Mouse (Mus musculus) right cerebral cortex, postnatal 10 days (tissue): ENCODE results near the gene Immt.

Source experiments
- DNase-seq, 2 experiments: peaks; one replicate each; pipeline ENCODE4 v3.0.0; 2021; ENCODE audit warnings: low spot score in 2 of 2

Gene Immt

DNA sequence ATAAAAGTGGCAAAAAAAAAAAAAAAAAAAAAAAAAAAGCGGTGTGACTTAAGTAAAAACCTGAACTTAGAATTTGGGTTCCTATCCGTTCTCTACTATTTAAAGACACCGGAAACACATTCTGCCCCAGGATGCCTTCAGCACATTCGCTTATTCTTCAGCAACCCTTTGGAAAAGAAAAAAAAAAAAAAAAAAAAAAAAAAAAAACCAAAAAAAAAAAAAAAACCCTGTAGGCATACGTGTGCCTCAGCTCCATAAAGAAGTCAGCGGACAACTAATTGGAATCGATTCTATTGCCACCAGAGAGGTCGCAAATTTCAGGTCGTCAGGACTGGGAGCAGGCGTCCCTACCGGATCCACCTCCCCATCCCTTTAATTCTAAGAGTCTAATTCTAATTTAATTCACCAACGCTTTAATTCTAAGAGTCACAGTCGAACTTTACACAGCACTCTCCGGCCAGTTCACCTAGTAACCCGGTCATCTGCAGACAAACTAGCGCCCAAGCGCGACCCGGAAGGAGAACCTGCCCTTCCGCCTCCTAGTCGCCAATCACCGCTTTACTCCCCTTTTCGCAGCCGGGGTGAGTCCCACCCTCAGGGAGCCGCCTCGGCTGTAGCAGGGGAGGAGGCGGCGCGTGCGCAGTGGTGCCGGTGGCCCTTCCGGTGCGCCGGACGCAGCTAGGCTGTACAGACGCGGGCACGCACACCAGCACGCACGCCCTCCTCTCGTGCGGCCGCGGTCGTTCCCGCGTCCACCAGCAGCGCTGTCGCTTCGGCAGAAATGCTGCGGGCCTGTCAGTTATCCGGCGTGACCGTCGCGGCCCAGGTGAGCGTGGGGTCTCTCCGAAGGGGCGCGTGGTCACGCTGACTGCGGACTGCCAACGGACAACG is at the start of gene Immt:
Gene Immt (plus strand): TSS at position 642 of the 891 bp plus-strand sequence.
- peak; percentile 98 for DNase-seq

DNA sequence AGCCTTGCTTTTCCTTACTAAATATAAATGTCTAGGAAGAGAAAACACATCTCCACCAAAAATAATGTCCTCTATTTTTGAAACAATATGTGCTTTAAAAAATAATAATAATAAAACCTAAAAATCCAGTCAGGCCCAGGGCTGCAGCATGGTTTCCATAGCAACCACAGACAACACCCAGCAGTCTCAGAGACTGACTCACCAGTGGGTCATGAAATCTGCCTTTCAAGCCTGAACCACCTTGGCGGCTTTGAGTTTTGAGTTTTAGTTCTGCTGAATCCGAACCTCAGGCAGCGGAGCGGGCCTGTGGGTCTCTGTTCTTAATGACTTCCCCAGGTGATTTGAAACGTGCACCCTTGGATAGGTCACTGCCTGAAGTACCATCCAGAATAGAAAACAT is 48.0 kb upstream of the Immt start:
- no peak for DNase-seq

DNA sequence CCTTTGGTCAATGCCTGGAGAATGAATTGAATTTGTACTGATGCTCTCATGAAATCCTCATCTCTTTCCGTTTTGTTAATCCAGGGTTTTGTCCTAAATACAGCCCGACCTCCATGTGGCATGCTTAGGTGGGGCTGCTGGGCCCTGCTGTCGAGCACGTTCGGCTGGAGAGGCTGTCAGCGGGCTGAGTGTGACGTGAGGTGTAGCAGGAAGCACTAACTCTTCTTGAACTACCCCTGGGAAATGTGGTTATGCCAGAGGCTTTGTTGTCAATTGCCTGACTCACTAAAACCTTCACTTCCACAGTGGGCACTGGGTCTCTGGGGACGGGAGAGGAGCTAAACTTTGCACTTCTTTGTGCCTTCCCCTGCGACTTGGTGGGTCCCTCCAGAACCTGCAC is 42.8 kb upstream of the Immt start:
- DNase-seq: no peak

DNA sequence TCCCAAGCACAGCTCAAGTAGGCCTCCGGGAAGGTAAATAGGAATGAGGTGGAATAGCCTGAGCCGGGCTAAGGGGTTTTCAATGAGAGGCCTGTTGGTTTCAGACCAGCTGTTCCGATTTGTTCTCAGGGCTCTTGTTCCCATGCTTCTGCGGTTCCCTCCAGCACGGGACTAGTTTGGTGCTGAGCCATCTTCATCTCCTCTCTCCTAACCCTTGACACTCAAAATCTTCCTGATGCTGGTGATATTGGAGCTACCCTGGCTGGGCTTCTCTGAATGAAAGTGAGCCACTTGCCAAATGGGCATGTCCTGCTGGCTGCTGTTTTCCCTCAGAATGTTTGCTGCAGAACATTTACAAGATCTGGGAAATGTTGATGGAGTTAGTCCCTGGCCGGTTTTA is 39.4 kb upstream of the Immt start:
- no peak for DNase-seq

DNA sequence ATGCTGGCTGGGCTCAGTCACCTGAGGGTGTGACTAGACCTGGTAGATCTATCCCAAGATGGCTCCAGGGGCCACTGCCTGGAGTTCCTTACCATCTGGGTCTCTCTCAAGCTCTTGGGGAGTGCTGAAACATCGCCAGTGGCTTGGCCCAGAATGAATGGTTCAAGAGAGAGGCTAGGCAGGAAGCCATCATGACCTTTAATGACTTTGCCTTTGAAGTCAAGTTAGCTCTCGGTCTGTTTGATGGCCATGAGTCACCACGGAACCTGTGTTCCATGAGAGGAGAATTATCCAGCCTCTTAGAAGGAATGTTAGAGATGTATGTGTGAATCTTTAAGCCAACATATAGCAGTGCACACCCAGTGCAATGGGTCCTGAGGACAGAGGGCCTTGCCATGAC is 31.7 kb upstream of the Immt start:
- no peak for DNase-seq

DNA sequence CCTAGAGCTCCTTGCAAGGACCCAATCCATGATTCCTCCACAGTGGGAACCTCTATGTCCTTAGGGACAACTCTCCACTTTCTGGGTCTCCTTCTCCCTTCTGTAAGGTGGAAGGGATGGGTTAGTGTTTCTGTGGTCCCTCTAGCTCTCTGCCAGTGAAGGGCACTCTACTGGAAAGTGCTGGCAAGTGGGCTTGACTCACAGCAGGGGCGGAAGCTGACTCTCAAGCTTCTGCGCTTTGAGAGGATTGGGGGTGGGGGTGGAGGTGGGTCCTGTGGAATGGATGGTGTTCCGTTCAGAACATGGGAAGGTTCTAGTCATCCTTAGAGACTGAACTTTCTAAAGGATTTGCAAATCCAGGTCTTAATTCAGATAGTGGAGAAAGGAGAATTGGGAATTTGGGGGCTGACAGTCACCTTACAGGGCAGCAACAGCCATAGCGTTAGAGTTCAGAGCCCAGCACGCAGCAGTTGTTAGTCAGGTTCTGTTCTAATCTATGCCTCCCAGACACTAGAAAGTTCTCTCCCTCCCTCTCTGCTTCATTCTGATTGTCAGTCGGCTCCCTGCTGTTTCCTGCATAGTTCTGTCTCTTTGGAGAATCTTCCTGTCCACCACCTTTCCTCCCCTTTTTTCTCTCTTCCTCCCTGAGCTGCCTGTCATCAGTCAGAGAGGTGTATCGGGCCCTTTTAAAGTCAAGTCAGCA is 30.0 kb upstream of the Immt start:
- no peak for DNase-seq

DNA sequence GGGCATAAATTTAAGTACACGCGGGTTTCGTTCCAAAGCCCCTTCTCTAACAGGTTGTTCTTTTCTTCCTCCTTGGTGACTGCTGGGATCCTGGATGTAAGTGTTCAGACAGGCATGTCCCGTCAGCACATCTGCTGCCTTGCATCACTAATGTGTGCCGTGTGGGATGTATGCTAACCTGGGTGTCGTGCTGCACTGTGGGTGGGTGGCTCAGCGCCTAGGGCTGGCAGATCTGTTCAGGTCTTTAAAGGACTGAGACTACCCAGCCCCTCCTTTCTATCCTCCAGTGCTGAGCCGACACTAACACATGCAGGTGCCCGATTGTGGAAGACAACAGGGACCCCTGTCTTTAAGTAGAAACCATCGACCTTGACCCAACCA is 29.4 kb upstream of the Immt start:
- DNase-seq: peak; percentile 56 to 70

DNA sequence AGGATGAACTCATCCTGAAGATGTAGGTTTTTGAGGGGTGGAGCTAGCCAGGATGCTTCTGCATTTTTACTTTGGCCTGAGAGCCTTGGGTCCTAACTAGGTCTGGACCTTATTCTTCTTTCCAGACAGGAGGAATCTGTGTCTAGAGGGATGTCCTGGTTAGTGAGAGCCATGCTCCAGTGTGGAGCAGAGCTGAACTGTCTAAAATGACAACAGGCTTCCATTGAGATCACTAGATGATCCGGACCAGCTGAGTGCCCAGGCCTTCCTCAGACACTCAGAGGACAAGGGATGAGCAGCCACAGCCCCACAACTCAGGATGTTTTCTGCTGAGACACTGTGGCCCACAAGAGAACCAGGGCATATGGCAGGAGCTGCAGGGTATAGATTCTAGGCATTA is 27.5 kb upstream of the Immt start:
- DNase-seq: no peak

DNA sequence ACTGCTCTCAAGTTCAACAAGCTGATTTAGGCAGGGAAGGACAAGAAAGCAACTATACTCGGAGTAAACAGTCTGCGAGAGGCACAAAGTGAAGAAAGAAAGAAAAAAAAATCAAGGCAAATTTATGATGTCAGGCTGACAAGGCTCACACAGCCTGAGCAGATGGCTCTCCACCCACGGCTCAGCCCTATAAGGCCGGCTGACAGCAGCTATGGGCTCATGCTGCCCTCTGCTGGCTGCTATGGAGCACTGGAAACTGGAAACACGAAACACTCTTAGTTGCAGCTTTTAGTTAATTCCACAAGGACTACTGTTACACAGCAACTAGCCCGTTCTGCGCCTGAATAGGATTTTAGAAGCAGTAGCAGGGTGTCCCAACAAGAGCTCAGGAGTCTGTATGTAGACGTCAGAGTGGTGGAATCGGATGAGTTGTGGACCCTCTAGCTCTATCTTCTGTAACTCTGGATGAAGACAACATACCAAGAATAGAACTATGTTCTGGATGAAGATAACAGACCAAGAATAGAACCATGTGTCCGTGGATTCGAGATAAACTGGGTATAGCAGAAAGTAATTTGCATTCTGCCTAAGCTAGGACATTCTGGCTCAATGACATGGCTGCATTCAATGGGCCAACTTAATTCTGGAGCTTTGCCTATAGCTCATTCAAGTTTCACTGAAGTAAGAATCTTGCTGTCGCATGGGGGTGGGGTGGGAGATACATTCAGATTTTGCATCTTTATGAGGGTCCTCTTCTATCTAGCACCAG is 26.9 kb upstream of the Immt start:
- DNase-seq: peak; percentile 85 to 92

DNA sequence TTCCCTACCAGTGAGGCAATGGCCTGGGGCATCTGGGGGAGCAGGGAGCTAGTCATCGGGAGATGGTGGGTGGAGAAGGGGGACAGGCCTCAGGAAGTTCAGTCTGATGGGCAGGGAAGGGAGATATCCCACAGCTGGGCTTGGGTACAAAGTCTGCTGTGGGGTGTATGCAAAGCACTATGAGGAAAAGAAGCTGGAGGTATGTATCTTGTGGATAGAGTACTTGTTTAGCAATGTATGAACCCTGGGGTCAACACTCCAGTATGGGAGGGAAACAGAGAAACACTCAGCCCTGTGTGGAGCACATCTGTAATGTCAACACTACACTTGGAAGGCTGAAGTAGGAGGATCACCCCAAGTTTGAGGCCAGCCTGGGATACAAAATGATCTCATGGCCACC is 24.4 kb upstream of the Immt start:
- DNase-seq: no peak

DNA sequence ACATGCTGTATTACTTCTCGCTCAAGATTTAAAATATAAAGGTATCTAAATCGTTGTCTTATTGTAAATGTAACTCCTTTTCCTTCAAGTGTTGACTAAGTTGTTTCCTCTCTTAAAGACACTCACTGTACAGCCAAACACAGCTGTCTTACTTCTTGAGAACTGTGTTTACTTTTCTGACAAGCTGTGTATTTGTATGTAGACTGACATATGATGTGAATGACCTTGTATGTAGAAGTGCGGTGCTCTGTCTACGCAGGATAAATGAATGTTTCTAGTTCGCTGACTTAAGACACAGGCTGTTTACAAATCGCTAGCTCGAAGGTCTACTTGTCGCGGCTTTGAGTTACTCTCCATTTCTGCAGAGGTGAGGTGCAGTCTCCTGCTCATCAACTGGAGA is 21.2 kb upstream of the Immt start:
- DNase-seq: no peak

DNA sequence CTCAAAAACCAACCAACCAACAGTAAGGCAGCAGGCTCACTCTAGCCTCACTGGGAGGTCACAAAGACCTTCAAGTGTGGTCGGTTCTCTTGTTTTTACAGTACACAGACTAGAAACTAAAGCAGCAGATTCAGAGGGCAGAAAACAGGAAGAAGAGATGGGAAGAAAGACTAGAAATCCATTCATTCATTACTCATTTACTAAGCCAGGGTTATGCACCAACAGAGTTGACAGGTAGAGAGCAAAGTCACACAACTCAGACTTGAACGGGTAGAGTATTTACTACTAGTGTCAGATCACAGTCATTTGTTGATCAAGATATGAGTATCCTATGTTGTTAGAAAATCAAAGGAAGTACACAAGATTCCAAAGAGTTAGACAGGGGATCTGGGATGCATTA is 18.3 kb upstream of the Immt start:
- no peak for DNase-seq

DNA sequence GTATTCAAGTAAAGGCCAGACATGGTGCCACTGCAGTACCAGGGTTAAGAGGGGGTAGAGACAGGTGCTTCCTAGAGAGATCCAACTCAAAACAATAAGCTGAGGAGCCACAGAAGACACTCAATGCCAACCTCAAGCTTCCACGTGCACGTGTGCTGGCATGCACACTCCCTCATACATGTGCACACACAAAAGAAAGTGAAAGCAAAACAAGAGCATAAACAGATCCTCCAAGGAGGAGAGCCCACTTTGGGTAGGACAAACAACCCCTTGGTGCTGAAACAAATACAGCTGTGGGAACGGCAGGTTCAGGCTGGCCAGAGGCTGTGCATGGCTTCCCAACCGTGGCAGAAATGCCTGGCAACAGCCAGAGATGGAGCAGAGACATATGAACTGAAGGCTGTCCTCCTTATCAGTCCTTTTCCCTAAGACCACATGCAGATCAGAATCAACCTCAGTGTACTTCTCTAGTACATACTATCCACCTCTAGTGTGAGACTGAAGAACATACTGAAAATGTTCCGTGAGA is 11.3 kb upstream of the Immt start:
- DNase-seq: no peak

DNA sequence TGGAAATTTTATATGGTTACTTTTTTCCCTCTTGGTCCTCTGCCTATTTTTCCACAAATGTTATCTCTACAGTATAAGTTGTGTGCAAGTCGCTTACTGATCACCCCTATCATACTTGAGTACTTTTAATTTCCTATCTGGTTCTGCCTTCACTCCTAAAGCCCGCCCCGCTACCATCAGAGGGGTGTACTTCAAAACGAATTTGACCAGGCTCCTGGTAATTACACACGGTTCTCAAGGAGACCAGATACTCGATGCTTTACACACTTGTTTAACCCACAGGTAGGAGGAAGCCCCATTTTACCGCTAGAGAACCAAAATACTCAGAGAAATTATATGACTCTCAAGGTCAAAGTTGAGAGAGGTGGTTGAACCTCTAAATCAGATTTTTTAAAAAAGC is 8.0 kb upstream of the Immt start:
- no peak for DNase-seq

DNA sequence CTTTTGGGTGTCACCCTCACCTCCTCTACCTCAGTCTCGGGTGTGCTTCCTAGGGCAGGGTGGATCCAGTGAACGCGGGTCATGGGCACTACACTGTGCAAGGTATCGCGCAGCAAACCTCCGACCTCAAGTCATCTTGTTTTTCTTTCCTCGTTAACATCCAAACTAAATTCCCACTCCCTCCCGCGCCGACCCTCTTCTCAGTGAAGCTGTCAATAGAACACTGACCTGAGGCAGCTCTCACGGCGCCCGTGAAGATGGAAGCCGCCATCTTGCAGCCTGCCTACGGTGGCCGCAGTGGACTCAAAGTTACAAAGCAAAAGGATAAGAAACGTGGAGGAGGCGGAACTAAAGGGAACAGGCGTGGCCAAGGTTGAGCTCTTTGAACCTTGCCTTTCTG is 7.6 kb upstream of the Immt start:
- DNase-seq: peak; percentile 93 to 95

DNA sequence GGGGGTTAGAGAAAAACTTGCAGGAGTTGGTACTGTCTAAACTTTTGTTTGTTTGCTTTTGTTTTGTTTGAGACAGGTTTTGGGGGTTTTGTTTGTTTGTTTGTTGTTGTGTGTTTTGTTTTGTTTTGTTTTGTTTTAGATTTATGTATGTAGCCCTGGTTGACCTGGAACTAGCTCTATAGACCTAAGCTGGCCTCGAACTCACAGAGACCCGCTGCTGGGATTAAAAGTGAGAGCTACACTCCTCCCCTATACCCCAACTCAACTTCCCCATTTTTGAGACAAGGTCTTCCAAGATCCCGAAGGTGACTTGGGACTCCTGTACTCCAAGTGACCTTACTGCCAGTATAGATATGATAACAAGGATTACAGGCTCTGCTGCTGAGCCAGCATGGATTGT is 7.2 kb upstream of the Immt start:
- no peak for DNase-seq

DNA sequence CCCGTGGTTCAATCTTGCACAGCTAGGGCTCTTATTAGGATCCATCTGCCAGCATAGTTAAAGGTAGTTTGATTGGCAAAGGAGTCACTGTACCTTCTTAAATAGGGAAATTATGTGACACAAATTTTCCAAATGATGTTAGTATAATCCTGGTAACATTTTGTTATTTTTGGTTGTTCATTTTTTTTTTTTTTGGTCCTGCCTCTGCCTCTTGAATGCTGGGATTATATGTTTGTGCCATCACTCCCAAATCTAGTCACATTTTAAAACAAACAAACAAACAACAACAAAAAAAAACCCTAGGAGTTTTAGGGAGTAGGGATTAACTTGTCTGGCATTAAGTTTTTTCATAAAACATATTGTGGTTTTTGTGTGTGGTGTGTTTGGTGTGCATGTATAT is 4.3 kb upstream of the Immt start, which contains the start of gene Mrpl35:
Gene Mrpl35 (minus strand): TSS at position 101 of the 400 bp plus-strand sequence.
- no peak for DNase-seq

DNA sequence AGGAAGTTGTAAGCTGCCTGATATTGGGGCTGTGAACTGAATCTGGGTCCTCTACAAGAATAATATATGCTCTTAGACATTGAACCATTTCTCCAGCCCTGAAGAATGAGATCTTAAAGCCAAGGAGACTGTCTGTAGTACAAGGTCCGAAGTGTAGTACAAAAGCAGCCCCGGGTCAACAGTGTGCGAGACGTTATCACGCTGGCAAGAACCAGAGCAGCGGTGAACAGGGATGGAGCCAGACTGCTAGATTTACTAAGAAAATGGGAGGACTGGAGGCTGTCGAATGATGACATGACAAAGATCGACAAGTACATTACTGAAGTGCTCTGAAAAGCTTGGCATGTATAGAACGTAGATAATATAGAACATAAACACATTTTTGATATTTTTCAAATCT is 1.4 kb upstream of the Immt start:
- no peak for DNase-seq

DNA sequence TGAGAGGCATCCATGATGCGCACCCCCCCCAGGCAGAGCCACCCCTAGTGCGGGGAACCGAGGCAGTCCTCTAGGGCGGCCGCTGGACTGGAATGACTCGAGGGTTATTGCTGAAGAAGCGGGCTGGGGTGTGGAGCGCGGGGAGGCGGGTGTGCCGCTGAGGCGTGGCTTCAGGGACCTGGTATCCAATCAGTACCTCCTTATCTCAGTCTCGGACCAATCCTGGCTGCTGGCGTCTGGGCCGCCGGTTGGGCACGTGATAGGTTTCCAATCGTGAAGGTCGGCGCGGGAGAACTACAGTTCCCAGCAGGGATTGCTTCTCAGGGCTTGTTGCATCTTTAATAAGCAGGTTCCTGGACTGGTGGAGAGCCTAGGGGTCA is 440 bp downstream of the Immt start:
- DNase-seq: peak; percentile 98 to 99

DNA sequence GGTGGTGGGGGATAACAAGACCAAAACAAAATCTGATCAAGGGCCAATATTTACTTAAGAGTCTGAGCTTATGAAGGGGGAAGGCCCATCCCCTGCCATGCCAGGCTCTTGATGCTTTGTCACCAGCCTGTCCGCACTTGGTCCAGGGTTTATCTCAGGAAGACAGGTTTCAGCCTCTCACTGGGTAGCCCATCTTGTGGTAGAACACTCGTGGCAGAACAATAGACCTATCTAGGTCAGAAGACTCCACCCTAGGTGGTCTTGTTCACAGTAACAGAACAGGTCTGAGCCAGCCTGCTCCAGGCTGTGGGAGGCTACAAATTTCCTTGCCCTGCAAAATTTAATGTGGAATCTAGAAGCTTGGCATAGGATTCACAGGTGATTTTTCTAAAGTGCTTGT is 5.7 kb downstream of the Immt start:
- no peak for DNase-seq

DNA sequence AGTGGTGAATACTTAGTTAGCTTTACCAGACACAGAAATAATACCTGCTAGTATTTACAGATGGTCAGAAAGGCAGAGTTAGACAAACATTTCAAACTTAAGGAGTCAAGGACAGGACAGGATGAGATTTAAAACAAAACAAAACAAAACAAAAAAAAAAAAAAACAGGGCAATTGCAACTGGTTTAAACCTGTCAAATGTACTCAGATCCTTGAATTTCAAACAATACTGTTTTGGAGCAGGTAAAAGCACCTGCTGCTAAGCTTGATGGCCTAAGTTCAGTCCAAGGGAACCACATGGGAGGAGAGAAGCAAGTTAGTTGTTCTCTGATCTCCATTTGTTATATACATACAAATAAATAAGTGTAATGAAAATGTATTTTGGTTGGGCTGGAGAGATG is 8.7 kb downstream of the Immt start:
- no peak for DNase-seq

DNA sequence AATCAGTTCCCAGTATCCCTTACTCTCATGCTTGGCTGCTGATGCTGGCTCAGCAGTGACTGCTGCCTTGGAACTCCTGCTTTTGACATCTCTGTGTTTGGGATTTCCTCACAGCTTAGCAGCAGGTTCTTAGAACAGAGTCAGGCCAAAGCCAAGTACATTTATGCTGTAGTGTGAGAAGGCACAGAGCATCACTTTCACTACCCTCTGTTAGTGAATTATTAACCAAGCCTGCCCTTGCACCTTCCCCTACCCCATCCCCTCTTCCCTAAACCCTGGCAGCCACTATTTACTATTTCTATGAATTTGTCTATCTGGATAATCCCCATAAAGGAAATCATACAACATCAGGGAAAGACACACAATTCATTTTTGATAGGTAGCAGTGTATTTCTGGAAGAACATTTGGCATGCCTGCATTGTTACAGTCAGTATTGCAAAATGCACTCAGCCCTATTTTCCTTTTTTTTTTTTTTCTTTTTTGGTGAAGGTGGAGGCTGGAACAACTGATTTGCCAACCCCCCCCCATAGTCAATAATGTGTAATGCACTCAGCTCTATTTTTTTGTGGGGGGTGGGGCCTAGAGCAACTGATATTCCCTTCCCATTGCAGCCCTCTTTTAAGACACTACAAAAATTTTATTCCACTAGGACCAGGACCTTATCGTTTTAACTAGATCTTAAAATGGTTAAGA is 9.6 kb downstream of the Immt start:
- no peak for DNase-seq
